Mouse (Mus musculus): ENCODE measurements around the gene D6Wsu163e. TPM values are rescaled to one million over a fixed set of nuclear protein-coding genes. Genes with fewer than 3 reads are reported as not detected.

The D6Wsu163e gene
- polyA plus RNA-seq, 1 experiment from 2014 or later, result 13.7 TPM

- no peaks in the 10 kb centered on the region for H3K4me1 ChIP-seq (ENCODE audit: insufficient read depth, low read depth, low read length)
- no peak for TF ChIP-seq EP300 (IDR thresholded peaks at IDR 0.05)
- no peak for TF ChIP-seq CTCF (IDR thresholded peaks at IDR 0.05)
- H3K4me2 ChIP-seq (replicated peaks; ENCODE audit: low read depth, low read length), result no peak within 1 kb of the TSS
- no peak within 1 kb of the TSS for H3K27ac ChIP-seq (ENCODE audit: low read length)
- no peak for ATAC-seq
- H3K27me3 ChIP-seq (replicated peaks; ENCODE audit: insufficient read depth, low read length), result no peaks in the 10 kb centered on the region; the same call in 1 of the 2 replicates
- DNase-seq (ENCODE audit: low spot score), result no peak
- H3K4me3 ChIP-seq (ENCODE audit: low read depth, low read length), result no peak within 1 kb of the TSS
- H3K9me3 ChIP-seq (ENCODE audit: low read length), result no peaks in the 10 kb centered on the region
- 73% methylated on average over 26 of the region's 26 CpGs for WGBS
- no peaks in the 10 kb centered on the region for H3K36me3 ChIP-seq (ENCODE audit: insufficient read depth, low read length)
- no peak within 1 kb of the TSS for H3K9ac ChIP-seq (replicated peaks; ENCODE audit: low read depth)
Measured at GRCm38 (mm10) chr6:127014906-127015770, 75.4 kb downstream of the D6Wsu163e start, which contains the start of gene Fgf6. Gene Fgf6 (plus strand): TSS chr6:127015586.

GRCm38 (mm10) chr6:127019254-127019653, 79.5 kb downstream of the D6Wsu163e start:
- TF ChIP-seq EP300 (IDR thresholded peaks at IDR 0.05) (no peak), CTCF (IDR thresholded peaks at IDR 0.05) (no peak)
- H3K27me3 ChIP-seq (replicated peaks; ENCODE audit: insufficient read depth, low read length), result no peaks in the 10 kb centered on the region; the same call in 1 of the 2 replicates
- WGBS, result 5% methylated on average over 6 of the region's 6 CpGs
- ATAC-seq (no peak), DNase-seq (ENCODE audit: low spot score) (no peak)
- H3K4me3 ChIP-seq (ENCODE audit: low read depth, low read length), result no peak overlapping the region
- H3K9me3 ChIP-seq (ENCODE audit: low read length), result no peaks in the 10 kb centered on the region
- no peak overlapping the region for H3K27ac ChIP-seq (ENCODE audit: low read length)
- H3K9ac ChIP-seq (replicated peaks; ENCODE audit: low read depth), result no peak overlapping the region
- no peaks in the 10 kb centered on the region for H3K4me1 ChIP-seq (ENCODE audit: insufficient read depth, low read depth, low read length)
- H3K36me3 ChIP-seq (ENCODE audit: insufficient read depth, low read length), result no peaks in the 10 kb centered on the region
- H3K4me2 ChIP-seq (replicated peaks; ENCODE audit: low read depth, low read length), result no peak overlapping the region

- Histone ChIP-seq H3K36me3 (ENCODE audit: insufficient read depth, low read length) (no peaks in the 10 kb centered on the region), H3K4me3 (ENCODE audit: low read depth, low read length) (no peak overlapping the region), H3K4me2 (replicated peaks; ENCODE audit: low read depth, low read length) (no peak overlapping the region), H3K27me3 (replicated peaks; ENCODE audit: insufficient read depth, low read length) (no peaks in the 10 kb centered on the region; the same call in 1 of the 2 replicates), H3K4me1 (ENCODE audit: insufficient read depth, low read depth, low read length) (no peaks in the 10 kb centered on the region), H3K9me3 (ENCODE audit: low read length) (no peaks in the 10 kb centered on the region), H3K27ac (ENCODE audit: low read length) (no peak overlapping the region), H3K9ac (replicated peaks; ENCODE audit: low read depth) (no peak overlapping the region)
- ATAC-seq, result no peak
- 19% methylated on average over 13 of the region's 13 CpGs for WGBS
- no peak for DNase-seq (ENCODE audit: low spot score)
- no peak for TF ChIP-seq CTCF (IDR thresholded peaks at IDR 0.05)
- TF ChIP-seq EP300 (IDR thresholded peaks at IDR 0.05), result no peak
Measured at GRCm38 (mm10) chr6:127020431-127020830, 80.7 kb downstream of the D6Wsu163e start.

- Histone ChIP-seq H3K9me3 (ENCODE audit: low read length) (no peaks in the 10 kb centered on the region), H3K4me1 (ENCODE audit: insufficient read depth, low read depth, low read length) (no peaks in the 10 kb centered on the region), H3K27ac (ENCODE audit: low read length) (no peak overlapping the region), H3K36me3 (ENCODE audit: insufficient read depth, low read length) (no peaks in the 10 kb centered on the region), H3K9ac (replicated peaks; ENCODE audit: low read depth) (no peak overlapping the region), H3K4me2 (replicated peaks; ENCODE audit: low read depth, low read length) (no peak overlapping the region), H3K4me3 (ENCODE audit: low read depth, low read length) (no peak overlapping the region), H3K27me3 (replicated peaks; ENCODE audit: insufficient read depth, low read length) (no peaks in the 10 kb centered on the region; the same call in 1 of the 2 replicates)
- TF ChIP-seq CTCF (IDR thresholded peaks at IDR 0.05) (no peak), EP300 (IDR thresholded peaks at IDR 0.05) (no peak)
- DNase-seq (ENCODE audit: low spot score), result no peak
- ATAC-seq, result no peak
- WGBS, result 52% methylated on average over 7 of the region's 7 CpGs
Measured at GRCm38 (mm10) chr6:127024836-127025235, 85.1 kb downstream of the D6Wsu163e start.

Other genes with a start within 250 kb of the D6Wsu163e start
- 0.20 and 0.21 TPM in 2 replicates for gene Kcna6, start 199.3 kb upstream of the D6Wsu163e start, polyA plus RNA-seq (2015; fragmentation: Nextera tagmentation; extraction: Ambion mirVana)
- 136 and 141 TPM in 2 replicates for gene Ndufa9, start 90.8 kb upstream of the D6Wsu163e start, polyA plus RNA-seq (2015; fragmentation: Nextera tagmentation; extraction: Ambion mirVana)
- gene Akap3, start 86.9 kb upstream of the D6Wsu163e start, polyA plus RNA-seq (2015; fragmentation: Nextera tagmentation; extraction: Ambion mirVana), result not detected in 2 replicates
- gene Dyrk4, start 18.1 kb upstream of the D6Wsu163e start, polyA plus RNA-seq (2015; fragmentation: Nextera tagmentation; extraction: Ambion mirVana), result 0.23 and 0.37 TPM in 2 replicates
- 5.3 and 7.5 TPM in 2 replicates for gene Rad51ap1, start 375 bp upstream of the D6Wsu163e start, polyA plus RNA-seq (2015; fragmentation: Nextera tagmentation; extraction: Ambion mirVana)
- gene Fgf6, start 75.6 kb downstream of the D6Wsu163e start, polyA plus RNA-seq (2015; fragmentation: Nextera tagmentation; extraction: Ambion mirVana), result not detected in 2 replicates
- not detected in 2 replicates for gene Fgf23, start 132.9 kb downstream of the D6Wsu163e start, polyA plus RNA-seq (2015; fragmentation: Nextera tagmentation; extraction: Ambion mirVana)
- gene Tigar, start 169.6 kb downstream of the D6Wsu163e start, polyA plus RNA-seq (2015; fragmentation: Nextera tagmentation; extraction: Ambion mirVana), result 1.9 and 2.1 TPM in 2 replicates
- gene Ccnd2, start 212.2 kb downstream of the D6Wsu163e start, polyA plus RNA-seq (2015; fragmentation: Nextera tagmentation; extraction: Ambion mirVana), result 286 and 310 TPM in 2 replicates